Mouse (Mus musculus): ENCODE data around the gene Defb33. TPM values are rescaled to one million over a fixed set of nuclear protein-coding genes. Genes with fewer than 3 reads are reported as not detected.

Gene Defb33
- polyA plus RNA-seq, 1 experiment, result not detected

GRCm38 (mm10) chr8:20944610-20945009, 52.1 kb downstream of the Defb33 start, which contains the start of gene AY761185:
Gene AY761185, minus strand, starts transcription at chr8:20944710.
- Histone ChIP-seq H3K4me3 (ENCODE audit: low read depth, low read length) (no peak within 1 kb of the TSS), H3K27me3 (ENCODE audit: control insufficient read depth, insufficient read depth, low read length) (no peaks in the 10 kb centered on the region), H3K27ac (ENCODE audit: insufficient read depth, low read depth, low read length) (no peak within 1 kb of the TSS), H3K36me3 (ENCODE audit: control insufficient read depth, insufficient read depth, low read length) (no peaks in the 10 kb centered on the region), H3K4me1 (ENCODE audit: control insufficient read depth, insufficient read depth, insufficient read length, low read length) (no peaks in the 10 kb centered on the region)
- no peak for TF ChIP-seq CTCF (IDR thresholded peaks at IDR 0.05; ENCODE audit: extremely low read depth, insufficient read length, insufficient replicate concordance, low read depth, low read length)
- TF ChIP-seq POLR2A (IDR thresholded peaks at IDR 0.05; ENCODE audit: low read depth, low read length), result no peak
- 73% methylated on average over 3 of the region's 3 CpGs for WGBS

Other genes starting within 250 kb of the Defb33 start
- not detected in 2 replicates for gene Gm15056, start 10.0 kb downstream of the Defb33 start, polyA plus RNA-seq (2012; rRNA removed)
- gene Gm6040, start 29.4 kb downstream of the Defb33 start, polyA plus RNA-seq (2012; rRNA removed), result not detected in 2 replicates
- gene AY761185, start 52.0 kb downstream of the Defb33 start, polyA plus RNA-seq (2012; rRNA removed), result not detected in 2 replicates
- gene Defa21, start 132.9 kb downstream of the Defb33 start, polyA plus RNA-seq (2012; rRNA removed), result 39.6 and 3,729 TPM in 2 replicates
- 901 and 2,073 TPM in 2 replicates for gene Defa23, start 162.4 kb downstream of the Defb33 start, polyA plus RNA-seq (2012; rRNA removed)
- 1.9 and 8.8 TPM in 2 replicates for gene Defa35, start 172.4 kb downstream of the Defb33 start, polyA plus RNA-seq (2012; rRNA removed)
- not detected in 2 replicates for gene Defa25, start 191.8 kb downstream of the Defb33 start, polyA plus RNA-seq (2012; rRNA removed)
- gene Gm14851, start 203.4 kb downstream of the Defb33 start, polyA plus RNA-seq (2012; rRNA removed), result 180 and 1,620 TPM in 2 replicates
- 261 and 977 TPM in 2 replicates for gene Defa30, start 242.0 kb downstream of the Defb33 start, polyA plus RNA-seq (2012; rRNA removed)

Measured in small intestine, adult 2 months (tissue).